Mouse (Mus musculus) C2C12 (cell line): ENCODE measurements around the gene Slco4a1.

ENCODE experiments used
- CTCF ChIP-seq: IDR thresholded peaks from one replicate; pipeline ENCODE4 v1.5.1; 2011; ENCODE audit not compliant: control insufficient read depth, insufficient read depth, insufficient read length
- MYOD1 ChIP-seq: IDR thresholded peaks from one replicate; pipeline ENCODE4 v1.6.1; 2011; ENCODE audit warnings: low read depth; ENCODE audit not compliant: control insufficient read depth, insufficient read length
- MYOG ChIP-seq: IDR thresholded peaks from one replicate; pipeline ENCODE4 v1.6.1; 2011; ENCODE audit not compliant: control insufficient read depth, insufficient read length; ENCODE audit errors: extremely low read depth

DNA sequence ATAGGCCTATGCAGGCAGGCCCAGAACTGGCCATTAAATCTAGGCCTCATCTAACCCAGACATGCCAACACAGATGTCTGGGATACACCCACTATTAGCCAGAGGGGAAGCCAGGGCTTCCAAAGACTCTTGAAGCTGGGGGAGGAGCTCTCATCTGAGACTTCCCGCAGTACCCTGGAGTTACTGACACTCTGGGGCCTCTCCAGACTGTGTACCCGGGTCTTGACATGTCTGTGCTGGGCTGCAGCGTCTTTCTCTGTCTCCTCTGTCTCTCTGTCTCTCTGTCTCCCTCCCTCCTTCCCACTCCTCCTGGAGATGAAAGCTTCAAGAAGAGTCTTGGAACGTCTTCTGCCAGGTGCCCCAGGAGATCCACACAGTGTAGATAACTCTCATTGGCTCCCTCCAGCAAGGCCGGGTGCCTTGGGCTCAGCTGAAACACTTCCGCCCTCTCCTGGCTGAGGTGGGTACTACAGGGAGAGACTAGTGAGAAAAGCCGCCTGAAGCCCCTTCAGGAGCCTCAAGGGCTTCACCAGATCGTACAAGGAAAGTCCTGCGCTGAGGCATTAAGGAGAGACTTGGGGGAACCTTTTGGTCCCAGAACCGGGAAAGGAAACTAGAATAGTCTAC, 23.9 kb upstream of the Slco4a1 start:
- TF ChIP-seq CTCF, result peak; percentile 61
- no peak for TF ChIP-seq MYOG
- TF ChIP-seq MYOD1, result no peak
